Mouse (Mus musculus) ES-E14 (cell line): ENCODE data around the gene E030018B13Rik.

Experiments
- HCFC1 ChIP-seq: IDR thresholded peaks from 2 replicates; pipeline ENCODE4 v1.6.1; 2012; ENCODE audit warnings: low read length, inconsistent platforms, borderline replicate concordance; ENCODE audit not compliant: insufficient read depth
- ZNF384 ChIP-seq: IDR thresholded peaks from 2 replicates; pipeline ENCODE4 v1.6.1; 2012; ENCODE audit warnings: low read depth, low read length, inconsistent platforms

- TF ChIP-seq HCFC1 = no peak
- no peak for TF ChIP-seq ZNF384
Measured at GRCm38 (mm10) chr7:63918771-63919768, 2.4 kb downstream of the E030018B13Rik start.
